Mouse (Mus musculus): ENCODE measurements around the gene 4930519G04Rik. TPM values are rescaled to one million over a fixed set of nuclear protein-coding genes. Genes with fewer than 3 reads are reported as not detected.
"Not testable (repeated sequence)": the region's sequence is repeated elsewhere in the genome, so short reads cannot be mapped to it uniquely, and the experiment has no call there.

The 4930519G04Rik gene
- polyA plus RNA-seq, 1 experiment from 2014 or later = not detected

DNA sequence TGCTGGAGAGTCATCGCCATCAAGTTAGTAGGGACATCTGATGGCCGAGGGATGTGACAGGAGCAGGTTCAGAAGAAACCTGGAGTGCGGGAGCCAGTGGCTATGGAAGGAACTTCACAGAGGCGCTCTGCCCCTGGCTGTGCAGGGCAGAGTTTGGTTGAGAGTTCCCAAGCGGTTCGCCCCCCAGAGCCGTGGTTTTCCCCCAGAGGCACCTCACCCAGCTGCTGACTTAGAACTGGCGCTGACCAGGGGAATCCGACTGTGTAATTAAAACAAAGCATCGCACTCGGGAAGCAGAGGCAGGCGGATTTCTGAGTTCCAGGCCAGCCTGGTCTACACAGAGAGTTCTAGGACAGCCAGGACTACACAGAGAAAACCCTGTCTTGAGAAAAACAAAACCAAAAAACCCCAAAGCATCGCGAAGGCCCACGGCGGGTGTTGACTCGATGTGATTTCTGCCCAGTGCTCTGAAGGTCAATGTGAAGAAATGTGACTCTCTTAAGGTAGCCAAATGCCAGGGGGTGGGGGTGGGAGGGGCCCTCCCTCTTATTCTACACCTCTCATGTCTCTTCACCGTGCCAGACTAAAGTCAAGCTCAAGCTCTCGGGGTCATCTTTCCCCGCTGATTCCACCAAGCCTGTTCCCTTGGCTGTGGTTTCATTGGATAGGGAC, 1.8 kb upstream of the 4930519G04Rik start:
- no peak overlapping the region for H3K4me3 ChIP-seq
- 85% methylated on average over 20 of the region's 20 CpGs for WGBS
- no peaks in the 10 kb centered on the region for H3K9me3 ChIP-seq
- no peaks in the 10 kb centered on the region for H3K4me1 ChIP-seq
- DNase-seq (ENCODE audit: low spot score) = no peak
- H3K27ac ChIP-seq (replicated peaks) = no peak overlapping the region
- no peaks in the 10 kb centered on the region for H3K36me3 ChIP-seq (replicated peaks)
- 0 out of 2 replicates have a peak, but pooled peaks cover 5% of the 10 kb centered on the region for H3K27me3 ChIP-seq (replicated peaks; ENCODE audit: low read depth, poor library complexity, severe bottlenecking)

DNA sequence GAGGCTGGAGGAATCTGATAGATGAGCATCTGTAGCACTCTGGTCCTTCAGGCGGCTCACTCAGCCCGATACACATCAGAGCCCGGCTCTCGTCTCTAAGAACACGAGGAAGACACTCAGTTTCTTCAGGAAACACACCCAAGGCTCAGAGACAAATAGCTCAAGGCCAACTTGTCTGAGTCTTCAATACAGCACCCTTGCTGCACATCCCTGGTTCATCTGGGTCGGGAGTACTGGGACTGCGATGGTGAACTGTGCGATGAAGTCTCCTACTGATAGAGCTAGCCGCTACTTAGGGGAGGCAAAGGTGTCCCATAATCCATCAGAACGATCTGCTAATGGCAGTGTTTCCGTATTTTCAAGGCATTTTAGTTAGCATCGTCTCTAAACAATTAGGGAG, 5.1 kb downstream of the 4930519G04Rik start, which contains the start of gene Gm9936:
Gene Gm9936, minus strand, starts transcription at position 101 of the 400 bp plus-strand sequence.
- Histone ChIP-seq H3K4me1 (peaks cover 12% of the 10 kb centered on the region), H3K27ac (replicated peaks) (peak within 1 kb of the TSS; percentile 68; the same call in 1 of the 2 replicates), H3K36me3 (replicated peaks) (no peaks in the 10 kb centered on the region), H3K27me3 (replicated peaks; ENCODE audit: low read depth, poor library complexity, severe bottlenecking) (peaks cover 19% of the 10 kb centered on the region), H3K9me3 (no peaks in the 10 kb centered on the region), H3K4me3 (peak within 1 kb of the TSS; percentile 57)
- no peak for DNase-seq (ENCODE audit: low spot score)
- WGBS = 83% methylated on average over 12 of the region's 12 CpGs

DNA sequence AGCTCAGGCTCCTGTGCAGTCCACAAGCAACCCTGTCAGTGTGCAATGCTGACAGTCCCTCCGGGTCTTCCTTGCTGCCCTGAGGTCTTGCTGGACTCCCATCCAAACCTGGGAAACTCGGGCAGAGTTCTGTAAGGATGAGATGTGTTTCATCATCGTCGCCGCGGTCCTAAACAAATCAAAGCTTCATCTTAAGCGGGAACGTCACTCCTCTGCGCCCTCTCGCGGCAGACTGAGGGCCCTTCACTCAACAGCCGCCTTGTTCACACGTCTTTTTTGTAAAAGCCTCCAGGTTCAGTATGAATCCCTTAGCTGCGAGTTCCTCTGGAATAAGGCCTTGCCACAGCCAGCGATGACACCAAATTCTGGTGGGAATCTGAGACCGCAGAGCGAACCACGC, 5.8 kb downstream of the 4930519G04Rik start:
- DNase-seq (ENCODE audit: low spot score) = peak; percentile 86
- H3K36me3 ChIP-seq (replicated peaks) = no peaks in the 10 kb centered on the region
- no peaks in the 10 kb centered on the region for H3K9me3 ChIP-seq
- peaks cover 19% of the 10 kb centered on the region for H3K27me3 ChIP-seq (replicated peaks; ENCODE audit: low read depth, poor library complexity, severe bottlenecking)
- 6% methylated on average over 18 of the region's 18 CpGs for WGBS
- H3K4me3 ChIP-seq = peak overlapping the region; percentile 57
- peaks cover 12% of the 10 kb centered on the region for H3K4me1 ChIP-seq
- peak overlapping the region; percentile 68; the same call in 1 of the 2 replicates for H3K27ac ChIP-seq (replicated peaks)

DNA sequence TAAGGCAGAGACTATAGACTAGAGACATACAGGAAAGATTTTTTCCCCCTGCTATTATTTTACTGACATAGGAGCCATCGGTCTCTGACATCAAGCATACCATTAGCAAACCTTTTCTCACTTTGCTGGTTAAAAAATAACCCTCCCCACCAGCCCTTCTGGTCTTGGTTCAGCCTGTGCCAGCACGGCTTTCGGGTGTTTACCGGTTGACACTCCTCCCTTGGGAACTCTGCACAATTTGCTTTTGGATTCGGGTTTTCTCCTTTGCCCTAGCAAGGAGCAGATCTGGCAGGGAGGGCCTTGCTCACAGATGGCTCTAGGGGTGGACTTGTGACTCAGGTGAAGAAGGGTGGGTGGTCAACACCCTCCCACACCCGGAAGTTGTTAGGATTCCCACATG, 8.3 kb downstream of the 4930519G04Rik start:
- DNase-seq (ENCODE audit: low spot score) = no peak
- no peaks in the 10 kb centered on the region for H3K9me3 ChIP-seq
- H3K4me1 ChIP-seq = peaks cover 12% of the 10 kb centered on the region
- H3K27me3 ChIP-seq (replicated peaks; ENCODE audit: low read depth, poor library complexity, severe bottlenecking) = peaks cover 19% of the 10 kb centered on the region
- no peak overlapping the region for H3K4me3 ChIP-seq
- no peak overlapping the region for H3K27ac ChIP-seq (replicated peaks)
- H3K36me3 ChIP-seq (replicated peaks) = no peaks in the 10 kb centered on the region
- 83% methylated on average over 6 of the region's 6 CpGs for WGBS

DNA sequence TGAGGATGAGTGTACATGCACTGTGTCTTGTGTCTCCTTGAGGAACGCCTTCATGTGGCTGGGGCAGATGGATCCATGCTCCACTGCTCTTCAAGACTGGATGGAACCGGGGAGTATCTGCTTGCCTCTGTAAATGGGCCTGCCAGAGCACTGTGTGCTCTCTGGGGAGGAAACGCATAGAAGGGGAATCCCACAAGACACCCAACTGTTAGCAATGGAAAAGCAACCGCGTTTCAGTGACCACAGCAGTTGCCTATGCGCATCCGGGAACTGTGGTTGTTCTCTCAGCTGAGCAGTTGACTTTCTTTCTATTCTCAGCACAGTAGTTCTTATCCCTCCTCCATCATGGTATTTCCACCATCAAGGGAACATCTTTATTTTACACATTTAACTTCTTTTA, 11.3 kb downstream of the 4930519G04Rik start:
- WGBS = 82% methylated on average over 7 of the region's 7 CpGs
- no peak for DNase-seq (ENCODE audit: low spot score)
- Histone ChIP-seq H3K27ac (replicated peaks) (no peak overlapping the region), H3K4me1 (peaks cover 5% of the 10 kb centered on the region; the same call in 1 of the 2 replicates), H3K27me3 (replicated peaks; ENCODE audit: low read depth, poor library complexity, severe bottlenecking) (peaks cover 3% of the 10 kb centered on the region; the same call in 1 of the 2 replicates), H3K36me3 (replicated peaks) (no peaks in the 10 kb centered on the region), H3K4me3 (no peak overlapping the region), H3K9me3 (peaks cover 14% of the 10 kb centered on the region)

DNA sequence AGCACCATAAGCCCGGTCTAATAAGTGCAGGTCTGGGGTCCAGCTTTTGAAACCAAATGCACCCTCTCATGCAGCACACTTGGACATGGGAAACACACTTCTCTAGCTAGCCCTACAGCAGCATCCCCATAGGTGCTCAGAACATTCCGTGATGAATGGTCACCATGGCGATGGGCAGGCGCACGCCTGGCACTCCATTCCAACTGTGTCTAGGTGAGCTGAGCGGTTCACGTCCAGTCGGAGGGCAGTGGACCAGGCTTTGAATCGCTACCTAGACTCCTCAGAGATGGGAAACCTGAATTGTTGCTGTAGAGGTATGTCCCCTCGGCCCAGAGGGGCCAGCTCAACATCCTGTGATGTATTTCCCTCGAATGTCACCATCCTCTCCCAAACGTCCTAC, 11.8 kb downstream of the 4930519G04Rik start:
- H3K4me3 ChIP-seq = no peak overlapping the region
- H3K36me3 ChIP-seq (replicated peaks) = no peaks in the 10 kb centered on the region
- WGBS = 95% methylated on average over 12 of the region's 12 CpGs

DNA sequence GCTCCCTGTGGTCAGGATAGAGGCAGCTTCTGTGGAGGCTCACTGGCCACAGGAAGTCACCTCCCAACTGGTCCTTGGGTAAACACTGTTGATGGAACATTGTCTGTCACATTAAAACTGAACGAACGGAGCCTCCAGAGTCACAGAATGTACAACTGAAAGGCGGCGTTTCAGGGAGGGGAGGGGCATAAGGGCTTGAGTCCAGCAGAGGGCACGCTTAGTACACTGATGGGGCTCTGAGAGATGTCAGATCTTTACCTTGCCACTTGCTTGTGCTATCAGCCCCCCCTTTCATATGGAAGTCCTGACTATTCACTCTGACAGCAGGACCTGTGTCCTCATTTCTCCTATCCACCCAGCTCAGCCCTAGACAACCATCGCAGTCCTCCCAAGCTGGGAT, 22.4 kb downstream of the 4930519G04Rik start:
- WGBS = 52% methylated on average over 6 of the region's 6 CpGs
- DNase-seq (ENCODE audit: low spot score) = no peak
- H3K4me1 ChIP-seq = peaks cover 40% of the 10 kb centered on the region
- H3K27me3 ChIP-seq (replicated peaks; ENCODE audit: low read depth, poor library complexity, severe bottlenecking) = no peaks in the 10 kb centered on the region
- H3K27ac ChIP-seq (replicated peaks) = peak overlapping the region; percentile 76
- no peaks in the 10 kb centered on the region for H3K9me3 ChIP-seq
- H3K4me3 ChIP-seq = no peak overlapping the region
- H3K36me3 ChIP-seq (replicated peaks) = no peaks in the 10 kb centered on the region

More for the DNA sequence above, 11.8 kb downstream of the 4930519G04Rik start:
- Histone ChIP-seq H3K9me3 (peaks cover 14% of the 10 kb centered on the region), H3K27me3 (replicated peaks; ENCODE audit: low read depth, poor library complexity, severe bottlenecking) (0 out of 2 replicates have a peak, but pooled peaks cover 3% of the 10 kb centered on the region), H3K4me1 (peaks cover 5% of the 10 kb centered on the region; the same call in 1 of the 2 replicates), H3K27ac (replicated peaks) (no peak overlapping the region)
- DNase-seq (ENCODE audit: low spot score) = no peak

DNA sequence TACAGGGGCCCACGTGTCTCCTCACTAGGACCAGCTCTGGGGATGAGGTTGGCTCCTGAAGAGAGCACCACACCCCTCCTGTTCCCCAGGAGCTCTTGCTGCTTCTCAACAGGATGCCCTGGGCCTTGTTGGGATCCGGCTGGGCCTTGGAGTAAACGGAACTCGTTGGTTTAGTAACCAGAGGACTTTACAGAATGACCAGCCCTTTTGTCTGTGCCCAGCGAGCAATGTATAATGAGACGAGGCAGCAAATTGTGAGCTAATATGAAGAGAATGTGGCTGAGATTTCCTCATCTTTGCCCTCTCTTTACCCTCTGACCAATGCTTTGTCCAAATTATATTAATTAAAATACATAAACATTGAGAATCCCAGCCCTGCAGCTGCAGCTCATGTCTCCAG, 22.9 kb downstream of the 4930519G04Rik start:
- Histone ChIP-seq H3K27ac (replicated peaks) (peak overlapping the region; percentile 76), H3K9me3 (no peaks in the 10 kb centered on the region), H3K4me1 (peaks cover 40% of the 10 kb centered on the region), H3K36me3 (replicated peaks) (no peaks in the 10 kb centered on the region), H3K4me3 (no peak overlapping the region), H3K27me3 (replicated peaks; ENCODE audit: low read depth, poor library complexity, severe bottlenecking) (no peaks in the 10 kb centered on the region)
- DNase-seq (ENCODE audit: low spot score) = no peak
- 30% methylated on average over 6 of the region's 6 CpGs for WGBS

DNA sequence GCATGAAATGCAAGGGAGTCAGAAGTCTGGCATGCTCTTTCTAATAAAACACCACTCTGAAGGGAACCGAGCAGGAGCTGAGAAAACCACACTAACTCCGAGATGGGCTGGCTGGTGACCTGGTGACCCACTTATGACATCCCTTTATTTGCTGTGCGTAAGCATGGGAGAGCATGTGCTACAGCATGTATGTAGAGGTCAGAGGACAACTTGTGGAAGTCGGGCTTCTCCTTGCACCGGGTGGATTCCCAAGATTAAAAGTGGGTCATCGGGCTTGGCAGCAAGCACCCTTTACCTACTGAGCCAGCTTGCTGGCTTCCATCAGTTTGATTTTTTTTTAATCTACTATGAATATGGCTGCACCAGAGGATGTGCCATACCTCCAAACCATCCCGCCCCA, 24.0 kb downstream of the 4930519G04Rik start:
- H3K9me3 ChIP-seq = no peaks in the 10 kb centered on the region
- 68% methylated on average over 7 of the region's 7 CpGs for WGBS
- no peak for DNase-seq (ENCODE audit: low spot score)
- peaks cover 40% of the 10 kb centered on the region for H3K4me1 ChIP-seq
- no peak overlapping the region for H3K4me3 ChIP-seq
- H3K27ac ChIP-seq (replicated peaks) = peak overlapping the region; percentile 21; the same call in 1 of the 2 replicates
- no peaks in the 10 kb centered on the region for H3K27me3 ChIP-seq (replicated peaks; ENCODE audit: low read depth, poor library complexity, severe bottlenecking)
- H3K36me3 ChIP-seq (replicated peaks) = no peaks in the 10 kb centered on the region

DNA sequence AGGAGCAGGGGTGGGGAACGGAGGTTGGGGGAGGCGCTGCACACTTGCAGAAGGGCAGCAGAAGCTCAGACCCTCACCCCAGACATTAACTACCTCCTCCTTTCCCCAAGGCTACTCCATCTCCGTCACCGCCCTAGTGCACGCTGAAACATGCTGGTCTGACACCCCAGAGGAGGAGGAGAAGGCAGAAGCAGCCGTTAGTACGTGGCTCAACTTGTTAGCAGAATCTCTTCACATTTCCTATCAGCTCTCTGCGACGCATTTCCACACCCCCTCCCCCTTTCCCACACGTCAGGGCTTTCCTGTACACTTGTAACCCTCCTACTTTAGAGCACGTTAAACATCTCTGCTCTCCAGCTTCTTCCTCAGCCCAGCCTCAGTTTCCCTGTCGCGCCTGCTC, 25.9 kb downstream of the 4930519G04Rik start:
- H3K4me1 ChIP-seq = peaks cover 40% of the 10 kb centered on the region
- no peaks in the 10 kb centered on the region for H3K27me3 ChIP-seq (replicated peaks; ENCODE audit: low read depth, poor library complexity, severe bottlenecking)
- no peak overlapping the region; the same call in 1 of the 2 replicates for H3K27ac ChIP-seq (replicated peaks)
- H3K4me3 ChIP-seq = no peak overlapping the region
- peak; percentile 24 for DNase-seq (ENCODE audit: low spot score)
- 72% methylated on average over 13 of the region's 13 CpGs for WGBS
- no peaks in the 10 kb centered on the region for H3K36me3 ChIP-seq (replicated peaks)
- no peaks in the 10 kb centered on the region for H3K9me3 ChIP-seq

DNA sequence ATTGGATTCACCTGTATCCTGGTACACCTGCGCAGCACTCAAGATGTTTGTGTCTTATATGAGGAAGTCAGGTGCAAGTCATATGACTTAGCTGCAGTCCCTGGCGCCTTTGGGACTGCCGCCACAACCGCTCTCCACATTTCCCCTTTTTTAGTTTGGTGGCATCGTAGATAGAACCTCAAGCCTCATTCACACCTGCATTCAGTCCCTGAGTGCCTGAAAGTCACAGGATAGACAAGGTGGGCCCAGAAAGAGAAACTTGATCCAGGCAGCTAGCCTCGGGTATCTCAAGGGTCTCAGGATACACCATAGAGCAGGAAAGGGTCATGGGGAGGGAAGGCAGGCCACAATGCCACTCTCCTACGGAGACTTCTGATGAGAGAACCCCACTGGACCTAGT, 28.9 kb downstream of the 4930519G04Rik start:
- not testable (repeated sequence) for H3K27me3 ChIP-seq (replicated peaks; ENCODE audit: low read depth, poor library complexity, severe bottlenecking); H3K27ac ChIP-seq (replicated peaks); H3K9me3 ChIP-seq; DNase-seq (ENCODE audit: low spot score); H3K36me3 ChIP-seq (replicated peaks); H3K4me3 ChIP-seq
- 85% methylated on average over 6 of the region's 7 CpGs for WGBS
- peaks cover 21% of the 10 kb centered on the region for H3K4me1 ChIP-seq

DNA sequence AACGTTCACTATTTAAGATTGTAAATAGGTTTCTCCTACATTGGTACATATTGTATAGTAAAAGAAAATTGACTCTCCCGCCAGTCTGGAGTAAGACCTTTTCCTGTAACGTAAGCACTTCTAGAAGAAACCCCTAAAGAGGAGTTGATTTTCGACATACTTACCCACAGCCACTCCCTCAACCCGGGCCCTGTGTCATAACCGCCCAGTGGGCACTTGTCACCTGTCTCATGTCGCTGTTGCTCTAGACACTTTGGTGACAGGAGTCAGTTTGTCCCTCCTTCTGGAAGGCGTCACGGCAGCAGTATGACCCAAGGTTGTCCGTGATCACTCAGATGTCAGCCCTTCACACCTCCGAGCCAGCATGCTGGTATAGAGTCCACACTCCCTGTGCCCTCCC, 29.6 kb downstream of the 4930519G04Rik start:
- H3K9me3 ChIP-seq = no peaks in the 10 kb centered on the region
- no peak overlapping the region for H3K27ac ChIP-seq (replicated peaks)
- no peaks in the 10 kb centered on the region for H3K27me3 ChIP-seq (replicated peaks; ENCODE audit: low read depth, poor library complexity, severe bottlenecking)
- H3K4me1 ChIP-seq = peaks cover 14% of the 10 kb centered on the region
- no peak overlapping the region for H3K4me3 ChIP-seq
- WGBS = 93% methylated on average over 11 of the region's 11 CpGs
- no peaks in the 10 kb centered on the region for H3K36me3 ChIP-seq (replicated peaks)
- DNase-seq (ENCODE audit: low spot score) = no peak

DNA sequence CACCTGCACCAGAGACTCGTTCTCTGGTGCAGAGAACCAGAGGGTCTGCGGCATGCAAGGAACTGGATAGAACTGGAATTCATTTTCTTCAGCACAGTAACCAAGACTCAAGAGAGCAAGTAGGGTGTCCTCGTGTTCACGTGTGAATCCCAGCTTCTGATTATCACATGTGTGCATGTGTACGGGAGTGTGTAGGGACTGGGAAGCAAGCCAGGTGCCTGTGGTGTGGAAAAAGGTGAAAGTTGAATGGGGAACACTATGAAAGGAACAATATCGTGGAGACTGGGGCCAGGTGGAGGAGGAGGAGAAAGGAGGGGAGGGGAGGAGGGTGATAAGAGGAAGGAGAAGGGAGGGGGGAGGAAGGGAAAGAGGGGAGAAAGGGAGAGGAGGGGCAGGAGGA, 33.3 kb downstream of the 4930519G04Rik start:
- H3K9me3 ChIP-seq = no peaks in the 10 kb centered on the region
- no peaks in the 10 kb centered on the region for H3K36me3 ChIP-seq (replicated peaks)
- no peaks in the 10 kb centered on the region for H3K27me3 ChIP-seq (replicated peaks; ENCODE audit: low read depth, poor library complexity, severe bottlenecking)
- WGBS = 89% methylated on average over 6 of the region's 6 CpGs
- no peak for DNase-seq (ENCODE audit: low spot score)
- no peak overlapping the region for H3K4me3 ChIP-seq
- no peak overlapping the region for H3K27ac ChIP-seq (replicated peaks)
- peaks cover 9% of the 10 kb centered on the region for H3K4me1 ChIP-seq
